Mouse (Mus musculus) thymus, adult 2 months (tissue): Measurements from ENCODE around the gene Nradd.

Experiments used
- CTCF ChIP-seq: fragments of 200-500 bp; IDR thresholded peaks from 2 replicates; pipeline ENCODE4 v1.5.1; 2012; ENCODE audit warnings: mild to moderate bottlenecking, control low read depth, low read length, moderate library complexity, borderline replicate concordance; ENCODE audit not compliant: control insufficient read depth, poor library complexity, insufficient read depth; ENCODE audit errors: extremely low read depth
- POLR2A ChIP-seq: fragments of 200-500 bp; IDR thresholded peaks from 2 replicates; pipeline ENCODE4 v1.6.1; 2012; ENCODE audit warnings: mild to moderate bottlenecking, low read length, control low read depth, moderate library complexity; ENCODE audit not compliant: control insufficient read depth, poor library complexity, insufficient read depth; ENCODE audit errors: extremely low read depth

DNA sequence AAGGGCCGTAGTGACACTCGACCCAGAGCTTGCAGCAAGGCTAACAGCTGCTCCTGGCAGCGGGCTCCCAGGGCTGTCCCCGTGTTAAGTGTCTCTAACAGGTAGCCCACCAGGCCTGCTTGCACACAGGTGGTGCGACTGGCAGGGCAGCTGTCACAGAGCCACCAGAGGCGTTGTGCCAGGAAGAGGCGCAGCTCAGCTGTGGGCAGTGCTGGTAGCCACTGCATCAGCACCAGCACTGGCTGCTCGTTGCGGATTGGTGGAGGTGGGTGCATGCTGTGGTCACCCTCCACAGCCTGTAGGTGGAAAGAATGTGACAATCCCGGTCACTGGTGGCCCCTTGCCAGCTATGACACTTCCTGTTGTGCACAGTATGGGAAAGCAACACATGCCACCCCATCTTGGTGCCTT is 14.4 kb upstream of the Nradd start:
- TF ChIP-seq CTCF = no peak
- no peak for TF ChIP-seq POLR2A
